Mouse (Mus musculus): Measurements from ENCODE around the gene Raver1.
A peak's percentile ranks its signal among the peaks of the same experiment; 100 is the strongest.

Gene Raver1

DNA sequence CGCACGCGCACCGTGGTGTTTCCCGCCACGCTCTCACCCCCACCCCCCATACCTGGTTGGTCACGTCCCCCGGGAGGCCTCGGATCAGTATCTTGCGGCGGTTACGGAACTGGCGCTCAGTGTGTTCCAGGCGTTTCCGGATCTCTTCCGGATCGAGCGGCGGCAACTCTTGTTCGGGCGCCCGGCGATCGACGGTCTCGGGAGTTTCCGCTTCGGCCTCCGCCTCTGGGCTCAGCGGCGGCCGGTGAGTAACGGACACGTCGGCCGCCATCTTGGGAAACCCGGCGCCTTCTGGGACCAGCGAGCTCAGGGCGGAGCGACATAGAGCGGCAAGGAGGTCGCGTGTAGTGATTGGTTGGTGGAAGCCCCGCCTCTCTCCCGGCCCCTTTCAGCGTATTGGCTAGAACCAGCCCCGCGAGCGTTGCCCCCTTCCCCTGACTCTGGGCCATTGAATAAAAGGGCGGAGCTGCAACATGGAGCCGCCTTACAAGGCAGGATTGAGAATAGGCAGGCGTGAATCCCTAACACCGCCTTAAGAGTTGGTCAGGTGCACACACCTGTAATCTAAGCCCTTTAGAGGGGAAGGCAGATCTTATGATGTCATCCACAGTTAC, at the start of gene Raver1, which contains the start of gene Gm38431:
Gene Raver1, minus strand, starts transcription at position 302 of the 614 bp plus-strand sequence.
Gene Gm38431, minus strand, starts transcription at position 291 of the 614 bp plus-strand sequence.
- Histone ChIP-seq H3K4me1 (replicated peaks; ENCODE audit: low read depth, low read length) (peaks cover 76% of the 10 kb centered on the region), H3K4me3 (replicated peaks; ENCODE audit: low read length) (peak within 1 kb of the TSS; percentile 90), H3K9me3 (ENCODE audit: low read length) (no peaks in the 10 kb centered on the region), H3K27me3 (ENCODE audit: insufficient read depth, low read length) (no peaks in the 10 kb centered on the region), H3K36me3 (ENCODE audit: insufficient read depth, low read length) (peaks cover 68% of the 10 kb centered on the region)
- TF ChIP-seq POU5F1 (IDR thresholded peaks at IDR 0.05; ENCODE audit: borderline replicate concordance, low read length) (no peak), NANOG (IDR thresholded peaks at IDR 0.05; ENCODE audit: borderline replicate concordance, low read length) (no peak), CTCF (conservative IDR thresholded peaks at IDR 0.05; ENCODE audit: low read length) (no peak)

DNA sequence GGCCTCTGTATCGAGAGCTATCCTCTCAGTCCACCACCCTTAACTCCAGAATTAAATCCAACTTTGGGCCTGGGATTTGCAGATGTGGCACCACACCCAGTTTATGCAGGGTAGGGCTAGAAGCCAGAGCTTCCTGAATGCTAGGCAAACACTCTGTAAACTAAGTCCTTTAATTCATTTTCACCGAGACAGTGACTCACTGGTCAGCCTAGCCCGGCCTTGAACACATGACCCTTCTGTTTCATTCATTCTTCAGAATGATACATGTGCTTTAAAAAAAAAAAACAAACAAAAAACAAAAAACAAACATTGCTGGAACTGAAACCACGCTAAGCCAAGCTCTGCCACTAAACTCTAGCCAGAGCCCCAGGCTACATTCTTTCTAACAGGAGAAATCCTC, 46.6 kb upstream of the Raver1 start:
- H3K9me3 ChIP-seq (ENCODE audit: low read length) = no peaks in the 10 kb centered on the region
- no peak overlapping the region for H3K4me3 ChIP-seq (replicated peaks; ENCODE audit: low read length)
- H3K27me3 ChIP-seq (ENCODE audit: insufficient read depth, low read length) = no peaks in the 10 kb centered on the region
- TF ChIP-seq CTCF (conservative IDR thresholded peaks at IDR 0.05; ENCODE audit: low read length) (no peak), POU5F1 (IDR thresholded peaks at IDR 0.05; ENCODE audit: borderline replicate concordance, low read length) (no peak), NANOG (IDR thresholded peaks at IDR 0.05; ENCODE audit: borderline replicate concordance, low read length) (no peak)
- H3K4me1 ChIP-seq (replicated peaks; ENCODE audit: low read depth, low read length) = peaks cover 44% of the 10 kb centered on the region
- peaks cover 75% of the 10 kb centered on the region for H3K36me3 ChIP-seq (ENCODE audit: insufficient read depth, low read length)

DNA sequence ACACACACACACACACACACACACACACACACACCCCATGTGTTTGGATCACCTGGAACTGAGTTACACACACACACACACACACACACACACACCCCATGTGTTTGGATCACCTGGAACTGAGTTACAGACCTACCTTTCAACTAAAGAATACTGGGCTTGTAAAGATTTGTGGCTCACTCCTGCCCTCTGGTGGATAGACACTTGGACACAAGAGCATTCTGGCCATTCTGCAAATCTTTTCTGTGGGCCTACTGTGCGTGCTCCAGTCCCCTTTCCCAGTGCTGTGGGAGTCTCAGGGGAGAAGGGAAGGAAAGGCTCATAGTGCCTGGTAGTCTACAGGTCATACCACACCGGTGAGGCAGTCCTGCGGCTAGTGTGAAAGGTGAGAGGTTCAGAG, 45.4 kb upstream of the Raver1 start:
- H3K36me3 ChIP-seq (ENCODE audit: insufficient read depth, low read length) = peaks cover 64% of the 10 kb centered on the region
- peaks cover 42% of the 10 kb centered on the region for H3K4me1 ChIP-seq (replicated peaks; ENCODE audit: low read depth, low read length)
- no peak overlapping the region for H3K4me3 ChIP-seq (replicated peaks; ENCODE audit: low read length)
- no peaks in the 10 kb centered on the region for H3K27me3 ChIP-seq (ENCODE audit: insufficient read depth, low read length)
- TF ChIP-seq CTCF (conservative IDR thresholded peaks at IDR 0.05; ENCODE audit: low read length) = peak; percentile 62
- TF ChIP-seq POU5F1 (IDR thresholded peaks at IDR 0.05; ENCODE audit: borderline replicate concordance, low read length) = no peak
- H3K9me3 ChIP-seq (ENCODE audit: low read length) = no peaks in the 10 kb centered on the region

DNA sequence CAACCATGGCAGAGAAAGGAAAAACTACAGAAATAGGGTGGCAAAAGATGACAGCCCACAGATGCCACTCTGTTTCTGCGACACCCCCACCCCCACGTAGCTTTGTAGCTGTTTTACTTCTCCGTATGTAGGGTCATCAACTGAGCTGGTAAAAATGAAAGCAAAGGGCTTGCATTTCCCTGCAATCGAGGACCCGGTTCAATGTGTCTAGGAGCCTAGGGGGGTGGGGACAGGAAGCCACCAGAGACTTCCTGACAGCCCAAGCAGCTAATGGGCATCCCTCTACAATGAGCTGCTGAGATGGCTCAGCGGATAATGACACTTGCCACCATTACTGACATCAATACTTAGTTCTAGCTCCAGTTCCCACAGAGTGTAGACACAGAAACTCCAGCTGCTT, 44.6 kb upstream of the Raver1 start:
- TF ChIP-seq NANOG (IDR thresholded peaks at IDR 0.05; ENCODE audit: borderline replicate concordance, low read length) (no peak), POU5F1 (IDR thresholded peaks at IDR 0.05; ENCODE audit: borderline replicate concordance, low read length) (no peak)
- H3K4me3 ChIP-seq (replicated peaks; ENCODE audit: low read length) = no peak overlapping the region
- no peaks in the 10 kb centered on the region for H3K27me3 ChIP-seq (ENCODE audit: insufficient read depth, low read length)
- peaks cover 43% of the 10 kb centered on the region for H3K4me1 ChIP-seq (replicated peaks; ENCODE audit: low read depth, low read length)
- H3K36me3 ChIP-seq (ENCODE audit: insufficient read depth, low read length) = peaks cover 55% of the 10 kb centered on the region
- H3K9me3 ChIP-seq (ENCODE audit: low read length) = no peaks in the 10 kb centered on the region

DNA sequence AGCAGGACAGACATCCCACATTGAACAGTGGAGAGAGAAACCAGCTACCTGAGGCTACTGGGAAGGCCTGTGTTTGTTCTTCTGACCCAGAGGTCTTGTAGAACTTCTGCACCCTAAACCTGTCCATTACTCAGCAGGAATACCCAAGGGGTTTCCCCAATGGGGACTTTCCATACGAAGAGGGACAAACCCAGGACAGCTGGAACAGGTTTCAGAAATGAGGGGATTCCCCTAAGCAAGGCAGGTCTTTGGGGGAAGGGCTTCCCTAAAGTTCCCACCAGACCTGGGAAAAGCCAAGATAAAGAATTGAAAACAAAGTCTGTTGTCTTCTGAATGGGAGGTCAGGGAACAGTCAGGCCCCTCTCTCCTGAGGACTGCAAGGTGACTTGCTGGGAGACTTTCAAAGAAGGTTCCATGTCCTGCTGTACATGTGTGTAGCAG, 44.2 kb upstream of the Raver1 start:
- no peaks in the 10 kb centered on the region for H3K9me3 ChIP-seq (ENCODE audit: low read length)
- TF ChIP-seq NANOG (IDR thresholded peaks at IDR 0.05; ENCODE audit: borderline replicate concordance, low read length) (no peak), CTCF (conservative IDR thresholded peaks at IDR 0.05; ENCODE audit: low read length) (no peak), POU5F1 (IDR thresholded peaks at IDR 0.05; ENCODE audit: borderline replicate concordance, low read length) (no peak)
- peaks cover 51% of the 10 kb centered on the region for H3K36me3 ChIP-seq (ENCODE audit: insufficient read depth, low read length)
- no peak overlapping the region for H3K4me3 ChIP-seq (replicated peaks; ENCODE audit: low read length)
- H3K27me3 ChIP-seq (ENCODE audit: insufficient read depth, low read length) = no peaks in the 10 kb centered on the region
- H3K4me1 ChIP-seq (replicated peaks; ENCODE audit: low read depth, low read length) = peaks cover 44% of the 10 kb centered on the region

DNA sequence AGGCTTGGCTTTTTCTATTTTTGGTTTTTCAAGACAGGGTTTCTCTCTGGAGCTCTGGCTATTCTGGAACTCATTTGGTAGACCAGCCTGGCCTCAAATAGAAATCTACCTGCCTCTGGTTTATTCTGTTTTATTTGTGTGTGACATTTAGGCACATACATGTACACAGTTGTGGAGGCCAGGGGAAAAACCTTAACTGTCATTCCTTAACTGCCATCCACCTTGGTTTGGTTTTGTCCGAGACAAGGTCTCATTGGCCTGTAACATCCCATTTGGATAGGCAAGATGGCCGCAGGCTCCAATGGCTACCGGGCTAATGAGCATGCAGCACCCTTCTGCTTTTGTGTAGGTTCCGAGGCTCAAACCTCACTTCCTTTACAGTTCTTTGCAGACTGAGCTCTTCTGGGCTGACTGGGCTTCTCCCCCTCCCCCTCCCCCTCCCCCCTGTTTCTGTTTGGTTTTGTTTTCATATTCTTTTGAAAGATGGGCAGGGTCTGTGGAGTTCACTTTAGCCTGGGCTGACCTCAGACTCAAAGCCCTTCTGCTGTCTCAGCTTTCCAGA, 43.6 kb upstream of the Raver1 start:
- Histone ChIP-seq H3K9me3 (ENCODE audit: low read length) (no peaks in the 10 kb centered on the region), H3K27me3 (ENCODE audit: insufficient read depth, low read length) (no peaks in the 10 kb centered on the region), H3K4me1 (replicated peaks; ENCODE audit: low read depth, low read length) (peaks cover 47% of the 10 kb centered on the region), H3K4me3 (replicated peaks; ENCODE audit: low read length) (no peak overlapping the region), H3K36me3 (ENCODE audit: insufficient read depth, low read length) (peaks cover 45% of the 10 kb centered on the region)
- TF ChIP-seq CTCF (conservative IDR thresholded peaks at IDR 0.05; ENCODE audit: low read length) = no peak
- no peak for TF ChIP-seq POU5F1 (IDR thresholded peaks at IDR 0.05; ENCODE audit: borderline replicate concordance, low read length)
- no peak for TF ChIP-seq NANOG (IDR thresholded peaks at IDR 0.05; ENCODE audit: borderline replicate concordance, low read length)

DNA sequence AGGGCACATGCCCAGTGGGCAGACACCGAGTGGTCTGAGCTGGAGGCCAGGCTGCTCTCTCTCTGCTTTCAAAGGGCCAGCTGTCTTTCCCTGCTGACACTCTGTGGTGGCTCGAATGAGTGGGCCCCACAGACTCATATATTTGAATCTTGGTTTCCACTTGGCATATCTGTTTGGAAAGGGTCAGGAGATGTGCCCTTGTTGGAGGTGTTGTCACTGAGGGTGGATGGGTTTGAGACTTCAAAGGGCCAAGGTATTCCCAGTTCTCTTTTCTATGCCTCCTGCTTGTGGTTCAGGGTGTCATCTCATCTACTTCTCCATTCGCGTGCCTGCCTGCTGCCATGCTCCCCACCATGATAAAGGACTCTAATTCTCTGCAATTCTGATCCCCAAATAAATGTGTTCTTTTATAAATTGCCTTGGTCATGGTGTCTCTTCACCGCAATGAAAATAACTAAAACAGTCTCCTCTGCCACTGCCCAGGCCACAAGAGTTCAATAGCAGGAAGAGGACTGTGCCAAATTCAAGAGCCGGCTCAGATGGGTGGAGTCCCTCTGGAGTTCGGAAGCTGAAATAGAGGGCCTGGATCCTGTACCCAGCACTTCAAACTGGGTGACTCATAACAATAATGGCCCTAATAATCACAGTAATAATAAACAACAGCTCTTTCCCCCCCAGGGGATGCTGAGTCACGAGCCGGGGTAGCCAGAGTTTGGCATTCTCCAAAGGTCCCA, 43.0 kb upstream of the Raver1 start:
- Histone ChIP-seq H3K4me3 (replicated peaks; ENCODE audit: low read length) (no peak overlapping the region), H3K27me3 (ENCODE audit: insufficient read depth, low read length) (no peaks in the 10 kb centered on the region), H3K4me1 (replicated peaks; ENCODE audit: low read depth, low read length) (peaks cover 54% of the 10 kb centered on the region), H3K9me3 (ENCODE audit: low read length) (no peaks in the 10 kb centered on the region), H3K36me3 (ENCODE audit: insufficient read depth, low read length) (peaks cover 39% of the 10 kb centered on the region)
- TF ChIP-seq CTCF (conservative IDR thresholded peaks at IDR 0.05; ENCODE audit: low read length) (no peak), NANOG (IDR thresholded peaks at IDR 0.05; ENCODE audit: borderline replicate concordance, low read length) (no peak), POU5F1 (IDR thresholded peaks at IDR 0.05; ENCODE audit: borderline replicate concordance, low read length) (no peak)

DNA sequence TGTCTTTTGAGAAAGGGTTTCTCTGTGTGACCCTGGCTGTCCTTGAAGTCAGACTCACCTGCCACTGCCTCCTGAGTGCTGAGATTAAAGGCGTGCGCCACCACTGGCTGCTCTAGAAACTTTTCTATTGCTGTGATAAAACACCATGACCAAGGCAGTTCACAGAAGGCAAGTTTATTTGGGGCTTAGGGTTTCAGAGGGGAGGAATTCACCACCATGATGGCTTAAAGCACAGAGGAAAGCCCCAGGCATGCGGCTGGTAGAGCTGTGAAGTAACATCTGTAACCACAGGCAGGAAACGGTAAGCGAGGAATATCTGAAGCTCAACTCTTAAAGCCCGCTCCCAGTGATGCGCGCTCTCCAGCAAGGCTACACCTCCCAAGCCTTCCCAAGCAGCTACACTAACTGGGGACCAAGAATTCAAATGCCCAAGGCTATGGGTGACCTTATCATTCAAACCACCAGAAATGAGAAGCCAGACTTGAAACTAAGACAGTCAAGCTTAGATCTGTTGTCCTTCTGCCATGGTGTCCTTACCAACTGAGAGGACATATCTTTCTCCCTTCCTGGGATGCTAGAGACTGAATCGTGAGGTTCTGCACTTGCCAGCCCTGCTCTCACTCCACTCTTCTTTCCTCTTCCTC, 41.4 kb upstream of the Raver1 start:
- H3K9me3 ChIP-seq (ENCODE audit: low read length) = no peaks in the 10 kb centered on the region
- H3K4me3 ChIP-seq (replicated peaks; ENCODE audit: low read length) = no peak overlapping the region
- H3K27me3 ChIP-seq (ENCODE audit: insufficient read depth, low read length) = no peaks in the 10 kb centered on the region
- peaks cover 53% of the 10 kb centered on the region for H3K4me1 ChIP-seq (replicated peaks; ENCODE audit: low read depth, low read length)
- H3K36me3 ChIP-seq (ENCODE audit: insufficient read depth, low read length) = peaks cover 30% of the 10 kb centered on the region
- TF ChIP-seq NANOG (IDR thresholded peaks at IDR 0.05; ENCODE audit: borderline replicate concordance, low read length) = no peak
- no peak for TF ChIP-seq POU5F1 (IDR thresholded peaks at IDR 0.05; ENCODE audit: borderline replicate concordance, low read length)
- TF ChIP-seq CTCF (conservative IDR thresholded peaks at IDR 0.05; ENCODE audit: low read length) = no peak

Data from E14TG2a.4 (cell line).